Mouse (Mus musculus) C2C12 (cell line): ENCODE measurements at regions not wholly inside any gene's neighbourhood (a gene's known extent, or its start where the extent isn't known, plus 50 kb on each side); places are given as distances from the start of the nearest gene placed in this dataset.

ENCODE experiments used
- CTCF ChIP-seq: IDR thresholded peaks from one replicate; pipeline ENCODE4 v1.5.1; 2011; ENCODE audit not compliant: control insufficient read depth, insufficient read depth, insufficient read length
- MAX ChIP-seq: IDR thresholded peaks from one replicate; pipeline ENCODE4 v1.6.1; 2011; ENCODE audit warnings: mild to moderate bottlenecking, control low read depth
- MYOD1 ChIP-seq: IDR thresholded peaks from one replicate; pipeline ENCODE4 v1.6.1; 2011; ENCODE audit warnings: low read depth; ENCODE audit not compliant: control insufficient read depth, insufficient read length
- MYOG ChIP-seq: IDR thresholded peaks from one replicate; pipeline ENCODE4 v1.6.1; 2011; ENCODE audit not compliant: control insufficient read depth, insufficient read length; ENCODE audit errors: extremely low read depth
- USF1 ChIP-seq: IDR thresholded peaks from one replicate; pipeline ENCODE4 v1.6.1; 2011; ENCODE audit warnings: low read depth, mild to moderate bottlenecking, control low read depth, moderate library complexity

DNA sequence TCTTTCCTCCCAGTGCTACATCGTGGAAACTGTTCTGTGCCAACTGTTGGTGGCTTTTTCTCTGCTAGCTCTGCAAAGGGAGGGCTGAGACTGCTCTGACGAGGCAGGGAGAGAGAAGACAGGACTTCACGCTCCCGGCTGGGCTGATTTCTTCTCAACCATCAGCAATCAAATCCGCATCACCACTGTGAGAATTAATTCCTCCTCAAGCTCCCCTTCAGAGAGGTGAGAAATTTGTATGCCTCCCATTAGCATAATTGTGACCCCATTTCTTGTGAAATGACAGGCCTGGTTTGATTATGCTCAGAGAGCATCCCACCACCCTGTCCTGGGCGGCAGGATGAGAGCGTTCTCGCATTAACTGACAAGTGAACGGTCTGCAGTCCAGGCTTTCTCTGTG, 262.4 kb downstream of the Rps24 start:
- TF ChIP-seq USF1 (no peak), CTCF (no peak), MYOG (no peak), MAX (no peak), MYOD1 (no peak)
